Mouse (Mus musculus): Measurements from ENCODE around the gene 2610001J05Rik.

GRCm38 (mm10) chr6:13836967-13837570 is 34.2 kb downstream of the 2610001J05Rik start:
- TF ChIP-seq GATA1 (IDR thresholded peaks at IDR 0.05; ENCODE audit: borderline replicate concordance, low read length), result no peak
- TF ChIP-seq FLI1 (IDR thresholded peaks at IDR 0.05; ENCODE audit: low read length), result no peak
